Mouse (Mus musculus): ENCODE results near the gene Adm2. TPM values are rescaled to one million over a fixed set of nuclear protein-coding genes. Genes with fewer than 3 reads are reported as not detected.

Adm2 gene
- total and polyA plus RNA-seq, 3 experiments, result 0.23 to 4.5 (median 0.66) TPM

Other genes starting within 250 kb of the Adm2 start
Only the 20 nearest of the 26 such genes appear.
- gene Mapk11, start 173.1 kb upstream of the Adm2 start, total RNA-seq (2012; rRNA removed), result 7.4 and 11.4 TPM in 2 replicates
- 3.5 and 3.9 TPM in 2 replicates for gene Mapk11, start 173.1 kb upstream of the Adm2 start, total RNA-seq (2014; rRNA removed)
- gene Mapk11, start 173.1 kb upstream of the Adm2 start, polyA plus RNA-seq (2012; ENCODE audit: insufficient read length, low read depth), result 5.2 and 5.3 TPM in 2 replicates
- 40.1 and 51.5 TPM in 2 replicates for gene Plxnb2, start 141.9 kb upstream of the Adm2 start, total RNA-seq (2012; rRNA removed)
- gene Plxnb2, start 141.9 kb upstream of the Adm2 start, total RNA-seq (2014; rRNA removed), result 2.7 and 2.9 TPM in 2 replicates
- 4.3 and 4.5 TPM in 2 replicates for gene Plxnb2, start 141.9 kb upstream of the Adm2 start, polyA plus RNA-seq (2012; ENCODE audit: insufficient read length, low read depth)
- gene Dennd6b, start 126.2 kb upstream of the Adm2 start, total RNA-seq (2012; rRNA removed), result 6.6 and 9.0 TPM in 2 replicates
- 4.1 and 4.5 TPM in 2 replicates for gene Dennd6b, start 126.2 kb upstream of the Adm2 start, total RNA-seq (2014; rRNA removed)
- gene Dennd6b, start 126.2 kb upstream of the Adm2 start, polyA plus RNA-seq (2012; ENCODE audit: insufficient read length, low read depth), result 8.8 and 9.1 TPM in 2 replicates
- 10.0 and 14.7 TPM in 2 replicates for gene Ppp6r2, start 111.2 kb upstream of the Adm2 start, total RNA-seq (2012; rRNA removed)
- gene Ppp6r2, start 111.2 kb upstream of the Adm2 start, total RNA-seq (2014; rRNA removed), result 5.8 and 8.7 TPM in 2 replicates
- gene Ppp6r2, start 111.2 kb upstream of the Adm2 start, polyA plus RNA-seq (2012; ENCODE audit: insufficient read length, low read depth), result 6.8 and 10.3 TPM in 2 replicates
- gene Sbf1, start 7.4 kb upstream of the Adm2 start, total RNA-seq (2012; rRNA removed), result 64.6 and 79.1 TPM in 2 replicates
- gene Sbf1, start 7.4 kb upstream of the Adm2 start, total RNA-seq (2014; rRNA removed), result 22.6 and 34.6 TPM in 2 replicates
- gene Sbf1, start 7.4 kb upstream of the Adm2 start, polyA plus RNA-seq (2012; ENCODE audit: insufficient read length, low read depth), result 65.3 and 69.3 TPM in 2 replicates
- not detected in 2 replicates for gene Miox, start 11.7 kb downstream of the Adm2 start, total RNA-seq (2012; rRNA removed)
- gene Miox, start 11.7 kb downstream of the Adm2 start, total RNA-seq (2014; rRNA removed), result not detected in 2 replicates
- gene Miox, start 11.7 kb downstream of the Adm2 start, polyA plus RNA-seq (2012; ENCODE audit: insufficient read length, low read depth), result not detected in 2 replicates
- gene Lmf2, start 32.9 kb downstream of the Adm2 start, total RNA-seq (2012; rRNA removed), result 18.5 and 18.8 TPM in 2 replicates
- 9.1 and 9.9 TPM in 2 replicates for gene Lmf2, start 32.9 kb downstream of the Adm2 start, total RNA-seq (2014; rRNA removed)
- 28.2 and 36.2 TPM in 2 replicates for gene Lmf2, start 32.9 kb downstream of the Adm2 start, polyA plus RNA-seq (2012; ENCODE audit: insufficient read length, low read depth)
- 134 and 151 TPM in 2 replicates for gene Ncaph2, start 33.0 kb downstream of the Adm2 start, total RNA-seq (2012; rRNA removed)
- gene Ncaph2, start 33.0 kb downstream of the Adm2 start, total RNA-seq (2014; rRNA removed), result 106 and 108 TPM in 2 replicates
- gene Ncaph2, start 33.0 kb downstream of the Adm2 start, polyA plus RNA-seq (2012; ENCODE audit: insufficient read length, low read depth), result 95.4 and 122 TPM in 2 replicates
- 34.7 and 35.7 TPM in 2 replicates for gene Sco2, start 51.1 kb downstream of the Adm2 start, total RNA-seq (2012; rRNA removed)
- 24.9 and 27.2 TPM in 2 replicates for gene Sco2, start 51.1 kb downstream of the Adm2 start, total RNA-seq (2014; rRNA removed)
- 12.3 and 17.1 TPM in 2 replicates for gene Sco2, start 51.1 kb downstream of the Adm2 start, polyA plus RNA-seq (2012; ENCODE audit: insufficient read length, low read depth)
- 1.1 and 1.4 TPM in 2 replicates for gene Tymp, start 54.3 kb downstream of the Adm2 start, total RNA-seq (2012; rRNA removed)
- gene Tymp, start 54.3 kb downstream of the Adm2 start, total RNA-seq (2014; rRNA removed), result 2.3 and 2.4 TPM in 2 replicates
- 1.1 and 1.5 TPM in 2 replicates for gene Tymp, start 54.3 kb downstream of the Adm2 start, polyA plus RNA-seq (2012; ENCODE audit: insufficient read length, low read depth)
- not detected in 2 replicates for gene Odf3b, start 56.6 kb downstream of the Adm2 start, total RNA-seq (2012; rRNA removed)
- not detected in 2 replicates for gene Odf3b, start 56.6 kb downstream of the Adm2 start, total RNA-seq (2014; rRNA removed)
- not detected in 2 replicates for gene Odf3b, start 56.6 kb downstream of the Adm2 start, polyA plus RNA-seq (2012; ENCODE audit: insufficient read length, low read depth)
- gene Klhdc7b, start 62.2 kb downstream of the Adm2 start, total RNA-seq (2012; rRNA removed), result not detected in 2 replicates
- not detected in 2 replicates for gene Klhdc7b, start 62.2 kb downstream of the Adm2 start, total RNA-seq (2014; rRNA removed)
- not detected in 2 replicates for gene Klhdc7b, start 62.2 kb downstream of the Adm2 start, polyA plus RNA-seq (2012; ENCODE audit: insufficient read length, low read depth)
- gene Syce3, start 87.8 kb downstream of the Adm2 start, total RNA-seq (2012; rRNA removed), result not detected in 2 replicates
- not detected in 2 replicates for gene Syce3, start 87.8 kb downstream of the Adm2 start, total RNA-seq (2014; rRNA removed)
- not detected in 2 replicates for gene Syce3, start 87.8 kb downstream of the Adm2 start, polyA plus RNA-seq (2012; ENCODE audit: insufficient read length, low read depth)
- gene Cpt1b, start 103.1 kb downstream of the Adm2 start, total RNA-seq (2012; rRNA removed), result 1.6 and 2.1 TPM in 2 replicates
- gene Cpt1b, start 103.1 kb downstream of the Adm2 start, total RNA-seq (2014; rRNA removed), result 1.2 and 1.5 TPM in 2 replicates
- 0.44 and 2.1 TPM in 2 replicates for gene Cpt1b, start 103.1 kb downstream of the Adm2 start, polyA plus RNA-seq (2012; ENCODE audit: insufficient read length, low read depth)
- 3.6 and 6.3 TPM in 2 replicates for gene C730034F03Rik, start 106.9 kb downstream of the Adm2 start, total RNA-seq (2012; rRNA removed)
- 0.35 and 0.36 TPM in 2 replicates for gene C730034F03Rik, start 106.9 kb downstream of the Adm2 start, total RNA-seq (2014; rRNA removed)
- 0.44 and 1.1 TPM in 2 replicates for gene C730034F03Rik, start 106.9 kb downstream of the Adm2 start, polyA plus RNA-seq (2012; ENCODE audit: insufficient read length, low read depth)
- 0.13 and 0.34 TPM in 2 replicates for gene Gm44502, start 107.0 kb downstream of the Adm2 start, total RNA-seq (2012; rRNA removed)
- gene Gm44502, start 107.0 kb downstream of the Adm2 start, total RNA-seq (2014; rRNA removed), result 0.15 TPM in 1 of 2 replicates, not detected in the other
- gene Gm44502, start 107.0 kb downstream of the Adm2 start, polyA plus RNA-seq (2012; ENCODE audit: insufficient read length, low read depth), result 1.9 TPM in 1 of 2 replicates, not detected in the other
- 24.0 and 26.4 TPM in 2 replicates for gene Chkb, start 107.2 kb downstream of the Adm2 start, total RNA-seq (2012; rRNA removed)
- 21.1 and 25.9 TPM in 2 replicates for gene Chkb, start 107.2 kb downstream of the Adm2 start, total RNA-seq (2014; rRNA removed)
- gene Chkb, start 107.2 kb downstream of the Adm2 start, polyA plus RNA-seq (2012; ENCODE audit: insufficient read length, low read depth), result 25.0 and 31.8 TPM in 2 replicates
- 0.04 TPM in 1 of 2 replicates, not detected in the other for gene Mapk8ip2, start 131.2 kb downstream of the Adm2 start, total RNA-seq (2012; rRNA removed)
- gene Mapk8ip2, start 131.2 kb downstream of the Adm2 start, total RNA-seq (2014; rRNA removed), result not detected in 2 replicates
- gene Mapk8ip2, start 131.2 kb downstream of the Adm2 start, polyA plus RNA-seq (2012; ENCODE audit: insufficient read length, low read depth), result not detected in 2 replicates
- 6.3 and 9.3 TPM in 2 replicates for gene Arsa, start 154.7 kb downstream of the Adm2 start, total RNA-seq (2012; rRNA removed)
- 8.3 and 10.3 TPM in 2 replicates for gene Arsa, start 154.7 kb downstream of the Adm2 start, total RNA-seq (2014; rRNA removed)
- 9.5 and 9.9 TPM in 2 replicates for gene Arsa, start 154.7 kb downstream of the Adm2 start, polyA plus RNA-seq (2012; ENCODE audit: insufficient read length, low read depth)
- not detected in 2 replicates for gene Shank3, start 176.9 kb downstream of the Adm2 start, total RNA-seq (2012; rRNA removed)
- not detected in 2 replicates for gene Shank3, start 176.9 kb downstream of the Adm2 start, total RNA-seq (2014; rRNA removed)
- not detected in 2 replicates for gene Shank3, start 176.9 kb downstream of the Adm2 start, polyA plus RNA-seq (2012; ENCODE audit: insufficient read length, low read depth)